Mouse (Mus musculus) gastrocnemius, postnatal 10 days (tissue): Measurements from ENCODE around the gene Sertad2. TPM values are rescaled to one million over a fixed set of nuclear protein-coding genes. Genes with fewer than 3 reads are reported as not detected.

ENCODE experiments used
- DNase-seq: peaks from one replicate; pipeline ENCODE4 v3.0.0; 2021; ENCODE audit warnings: mixed read lengths
- total RNA-seq, 2 experiments: library from RNA; stranded (reverse); gene quantifications; 2 replicates each; pipeline ENCODE4 v1.2.3; 2021

Sertad2 gene
- total RNA-seq, 2 experiments from 2014 or later: 14.6 to 17.2 TPM

- DNase-seq: no peak
These were observed 101.1 kb downstream of the Sertad2 start for GRCm38 (mm10) chr11:20644166-20644565.

- DNase-seq: no peak
These were observed 101.8 kb downstream of the Sertad2 start for GRCm38 (mm10) chr11:20644872-20645271.

- no peak for DNase-seq
These were observed 102.5 kb downstream of the Sertad2 start for GRCm38 (mm10) chr11:20645521-20645920.

GRCm38 (mm10) chr11:20646142-20646541 is 103.1 kb downstream of the Sertad2 start:
- DNase-seq: no peak

- DNase-seq: no peak
These were observed 104.1 kb downstream of the Sertad2 start for GRCm38 (mm10) chr11:20646986-20647726.

GRCm38 (mm10) chr11:20647902-20648625 is 105.0 kb downstream of the Sertad2 start:
- DNase-seq: no peak

GRCm38 (mm10) chr11:20649477-20649876 is 106.4 kb downstream of the Sertad2 start:
- DNase-seq: no peak

- no peak for DNase-seq
These were observed 107.1 kb downstream of the Sertad2 start for GRCm38 (mm10) chr11:20650006-20650639.

- DNase-seq: no peak
These were observed 108.1 kb downstream of the Sertad2 start for GRCm38 (mm10) chr11:20651166-20651565.

- peak; percentile 53 for DNase-seq
These were observed 113.0 kb downstream of the Sertad2 start for GRCm38 (mm10) chr11:20655795-20656710.

- DNase-seq: peak; percentile 18
These were observed 113.6 kb downstream of the Sertad2 start for GRCm38 (mm10) chr11:20656711-20657057.

- DNase-seq: peak; percentile 46
These were observed 116.0 kb downstream of the Sertad2 start for GRCm38 (mm10) chr11:20659094-20659493.

- no peak for DNase-seq
These were observed 117.4 kb downstream of the Sertad2 start for GRCm38 (mm10) chr11:20660111-20661097.

GRCm38 (mm10) chr11:20661652-20662051 is 118.6 kb downstream of the Sertad2 start:
- peak; percentile 31 for DNase-seq

- DNase-seq: no peak
These were observed 119.8 kb downstream of the Sertad2 start for GRCm38 (mm10) chr11:20662811-20663210.

- peak; percentile 15 for DNase-seq
These were observed 120.6 kb downstream of the Sertad2 start for GRCm38 (mm10) chr11:20663580-20664198.

- DNase-seq: no peak
These were observed 121.8 kb downstream of the Sertad2 start for GRCm38 (mm10) chr11:20664878-20665277.

- no peak for DNase-seq
These were observed 128.8 kb downstream of the Sertad2 start for GRCm38 (mm10) chr11:20671789-20672392.

GRCm38 (mm10) chr11:20672513-20672912 is 129.5 kb downstream of the Sertad2 start:
- DNase-seq: no peak

- no peak for DNase-seq
These were observed 136.3 kb downstream of the Sertad2 start for GRCm38 (mm10) chr11:20679396-20679795.
